Mouse (Mus musculus) ovary, adult 18-20 months (tissue): ENCODE data around the gene Cd300ld5.
"Not testable (repeated sequence)": the region's sequence is repeated elsewhere in the genome, so short reads cannot be mapped to it uniquely, and the experiment has no call there.

Source experiments
- DNase-seq: peaks from one replicate; pipeline ENCODE4 v3.0.0; 2022; ENCODE audit warnings: low spot score, mixed read lengths

The Cd300ld5 gene

DNA sequence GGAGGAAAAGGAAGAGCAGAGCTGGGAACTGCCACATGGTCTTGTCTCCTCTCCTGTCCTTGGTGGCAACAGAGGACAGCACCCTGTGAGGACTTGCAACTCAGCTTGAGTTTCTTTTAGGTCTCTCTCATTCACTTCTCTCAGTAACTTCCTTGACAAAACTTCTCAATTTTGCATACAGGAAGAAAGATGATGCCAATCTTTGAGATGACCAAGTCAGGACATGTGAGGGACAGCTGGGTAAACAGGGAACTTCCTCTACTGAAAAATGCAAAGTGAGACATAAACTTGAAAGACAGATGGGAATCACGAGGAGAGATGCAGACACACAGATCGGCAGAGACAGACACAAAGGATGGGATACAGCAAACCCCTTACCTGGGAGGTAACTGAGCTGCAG lies 10.7 kb upstream of the Cd300ld5 start, which contains the start of gene Cd300ld3:
TSS of gene Cd300ld3 (minus strand) at position 151 of the 400 bp plus-strand sequence.
- no peak for DNase-seq

DNA sequence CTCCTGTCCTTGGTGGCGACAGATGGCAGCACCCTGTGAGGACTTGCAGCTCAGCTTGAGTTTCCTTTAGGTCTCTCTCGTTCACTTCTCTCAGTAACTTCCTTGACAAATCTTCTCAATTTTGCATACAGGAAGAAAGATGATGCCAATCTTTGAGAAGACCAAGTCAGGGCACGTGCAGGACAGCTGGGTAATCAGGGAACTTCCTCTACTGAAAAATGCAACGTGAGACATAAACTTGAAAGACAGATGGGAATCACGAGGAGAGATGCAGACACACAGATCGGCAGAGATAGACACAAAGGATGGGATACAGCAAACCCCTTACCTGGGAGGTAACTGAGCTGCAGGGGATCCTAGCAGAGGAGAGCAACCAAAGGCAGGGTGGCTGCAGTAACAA lies 10.7 kb downstream of the Cd300ld5 start, which contains the start of gene Cd300ld4:
TSS of gene Cd300ld4 (minus strand) at position 101 of the 400 bp plus-strand sequence.
- not testable (repeated sequence) for DNase-seq

DNA sequence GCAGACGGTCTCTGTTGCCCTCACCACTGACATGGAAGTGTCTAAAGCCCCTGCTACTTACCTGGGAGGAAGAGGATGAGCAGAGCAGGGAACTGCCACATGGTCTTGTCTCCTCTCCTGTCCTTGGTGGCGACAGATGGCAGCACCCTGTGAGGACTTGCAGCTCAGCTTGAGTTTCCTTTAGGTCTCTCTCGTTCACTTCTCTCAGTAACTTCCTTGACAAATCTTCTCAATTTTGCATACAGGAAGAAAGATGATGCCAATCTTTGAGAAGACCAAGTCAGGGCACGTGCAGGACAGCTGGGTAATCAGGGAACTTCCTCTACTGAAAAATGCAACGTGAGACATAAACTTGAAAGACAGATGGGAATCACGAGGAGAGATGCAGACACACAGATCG lies 21.5 kb downstream of the Cd300ld5 start, which contains the start of gene Cd300ld2:
TSS of gene Cd300ld2 (minus strand) at position 101 of the 400 bp plus-strand sequence.
- DNase-seq = not testable (repeated sequence)

DNA sequence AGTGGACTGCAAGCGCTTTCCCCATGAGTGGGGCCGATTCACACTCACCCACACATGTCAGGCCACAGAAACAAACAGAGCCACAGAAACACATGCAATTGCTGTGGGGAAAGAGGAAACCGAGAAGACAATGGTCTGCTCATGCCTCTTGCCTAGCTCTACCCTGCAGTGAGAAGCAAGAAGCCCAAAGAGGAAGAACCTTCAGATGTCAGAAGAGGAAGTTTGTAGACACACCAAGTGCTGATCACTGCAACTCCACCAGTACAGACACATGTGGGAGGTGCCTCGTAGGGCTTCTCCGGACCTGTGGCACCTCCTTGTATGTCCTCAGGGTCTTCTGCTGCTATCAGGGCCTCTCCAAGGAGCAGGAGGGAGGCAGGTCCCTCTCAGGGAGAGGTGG lies 33.5 kb downstream of the Cd300ld5 start:
- no peak for DNase-seq

DNA sequence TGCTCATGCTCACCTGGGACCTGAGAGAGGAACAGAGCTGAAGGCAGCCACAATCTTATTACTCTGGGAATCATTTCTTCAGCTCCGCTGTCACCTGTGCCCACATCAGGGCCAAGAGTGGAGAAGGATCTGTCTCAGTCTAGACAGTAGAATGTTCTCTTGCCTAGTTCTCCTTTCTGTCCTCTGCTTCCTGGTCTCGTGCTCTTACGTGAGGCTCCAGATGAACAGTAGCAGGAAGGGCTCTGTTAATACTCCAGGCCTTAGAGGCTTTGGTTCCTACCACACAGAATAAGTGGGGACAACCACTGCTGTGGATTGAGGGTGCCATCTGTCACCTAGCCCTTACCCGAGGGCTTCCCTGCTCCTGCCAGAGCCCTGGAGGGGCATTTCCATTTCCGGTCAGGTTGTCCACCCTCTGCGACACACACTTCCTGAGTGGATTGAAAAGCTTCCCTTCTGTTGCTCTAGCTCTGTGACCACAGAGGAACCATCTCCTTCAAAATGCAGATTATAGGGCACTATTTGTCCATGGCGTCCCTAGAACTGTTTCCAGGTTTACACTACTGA lies 36.0 kb downstream of the Cd300ld5 start, which contains the start of gene Cd300c2:
TSS of gene Cd300c2 (minus strand) at position 407 of the 567 bp plus-strand sequence.
- no peak for DNase-seq

DNA sequence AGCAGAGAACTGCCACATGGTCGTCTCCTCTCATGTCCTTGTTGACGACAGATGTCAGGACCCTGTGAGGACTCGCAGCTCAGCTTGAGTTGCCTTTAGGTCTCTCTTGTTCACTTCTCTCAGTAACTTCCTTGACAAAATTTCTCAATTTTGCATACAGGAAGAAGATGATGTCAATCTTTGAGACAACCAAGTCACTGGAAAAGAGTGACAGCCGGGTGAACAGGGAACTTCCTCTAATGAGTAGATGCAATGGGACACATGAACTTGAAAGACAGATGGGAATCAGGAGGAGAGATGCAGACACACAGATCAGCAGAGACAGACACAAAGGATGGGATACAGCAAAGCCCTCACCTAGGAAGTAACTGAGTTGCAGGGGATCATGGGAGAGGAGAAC lies 47.8 kb downstream of the Cd300ld5 start, which contains the start of gene Cd300ld:
TSS of gene Cd300ld (minus strand) at position 130 of the 400 bp plus-strand sequence.
- no peak for DNase-seq

DNA sequence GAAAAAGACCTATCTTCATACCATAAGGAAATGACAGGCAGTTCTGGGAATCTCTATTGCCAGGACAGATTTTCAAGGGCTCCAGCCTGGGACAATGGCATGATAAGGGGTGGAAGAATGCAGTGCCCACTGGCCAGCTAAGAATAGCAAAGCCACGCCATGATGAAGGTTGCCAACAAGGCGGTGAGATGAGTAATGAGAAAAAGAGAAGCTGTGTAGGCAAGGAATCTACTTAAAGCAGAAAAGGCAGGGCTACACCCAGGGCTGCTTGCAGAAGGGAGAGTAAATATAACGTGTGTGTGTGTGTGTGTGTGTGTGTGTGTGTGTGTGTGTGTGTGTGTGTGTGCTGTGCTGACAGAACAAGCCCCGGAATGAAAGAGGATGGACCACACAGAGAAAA lies 55.7 kb downstream of the Cd300ld5 start:
- DNase-seq = no peak
